Mouse (Mus musculus) bone marrow macrophage, adult 2 months (primary cell): ENCODE measurements at regions not wholly inside any gene's neighbourhood (a gene's known extent, or its start where the extent isn't known, plus 50 kb on each side); places are given as distances from the start of the nearest gene placed in this dataset.

Experiments
- CTCF ChIP-seq: IDR thresholded peaks from 2 replicates; pipeline ENCODE4 v1.5.1; 2012; ENCODE audit warnings: low read depth, mild to moderate bottlenecking, low read length, moderate library complexity
- POLR2A ChIP-seq: IDR thresholded peaks from 2 replicates; pipeline ENCODE4 v1.6.1; 2012; ENCODE audit warnings: mild to moderate bottlenecking, low read depth, low read length, borderline replicate concordance

DNA sequence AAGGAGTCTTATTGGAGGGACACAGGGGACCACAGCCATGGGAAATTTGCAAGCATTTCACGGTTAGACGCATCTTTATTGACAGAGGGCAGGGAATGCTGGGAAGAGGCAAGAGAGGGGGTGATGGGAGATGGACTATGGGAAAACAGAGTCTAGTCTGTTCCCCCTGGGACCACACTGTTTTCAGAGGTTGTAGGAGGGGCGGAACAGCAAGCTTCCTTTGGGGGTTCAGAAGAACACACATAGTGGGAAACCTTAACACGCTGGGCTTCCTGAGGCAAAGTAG is 183.7 kb upstream of the Rpl38 start:
- TF ChIP-seq POLR2A (no peak), CTCF (no peak)
